Mouse (Mus musculus) 416B (cell line): ENCODE measurements around the gene Glg1.
A peak's percentile ranks its signal among the peaks of the same experiment; 100 is the strongest.
"Not testable (repeated sequence)": the region's sequence is repeated elsewhere in the genome, so short reads cannot be mapped to it uniquely, and the experiment has no call there.

ENCODE experiments used
- DNase-seq: peaks from one replicate; pipeline ENCODE4 v3.0.0; 2011; ENCODE audit warnings: low read depth

Glg1 gene

GRCm38 (mm10) chr8:111250111-111250510, 8.9 kb downstream of the Glg1 start:
- DNase-seq = no peak

GRCm38 (mm10) chr8:111248136-111248535, 10.9 kb downstream of the Glg1 start:
- DNase-seq = no peak

- not testable (repeated sequence) for DNase-seq
Observed at GRCm38 (mm10) chr8:111246864-111247263, 12.2 kb downstream of the Glg1 start.

- peak; percentile 34 for DNase-seq
Observed at GRCm38 (mm10) chr8:111246287-111246830, 12.7 kb downstream of the Glg1 start.

DNA sequence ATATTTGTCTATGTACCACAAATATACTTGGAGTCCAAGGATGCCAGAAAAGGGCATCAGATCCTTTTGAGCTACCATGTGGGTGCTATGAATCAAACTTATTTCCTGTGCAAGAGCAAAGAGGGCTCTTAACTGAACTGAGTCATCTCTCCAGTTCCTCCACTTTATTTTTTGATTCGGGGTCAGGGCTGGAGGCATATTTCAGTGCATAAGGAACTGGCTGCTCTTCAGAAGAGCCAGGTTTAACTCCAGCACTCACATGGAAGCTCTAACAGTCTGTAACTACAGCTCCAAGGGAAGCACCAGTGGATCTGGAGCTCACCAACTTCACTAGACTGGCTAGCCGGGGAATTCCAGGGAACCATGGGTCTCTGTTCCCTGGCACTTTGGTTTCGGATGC, 21.7 kb downstream of the Glg1 start:
- peak; percentile 84 for DNase-seq

DNA sequence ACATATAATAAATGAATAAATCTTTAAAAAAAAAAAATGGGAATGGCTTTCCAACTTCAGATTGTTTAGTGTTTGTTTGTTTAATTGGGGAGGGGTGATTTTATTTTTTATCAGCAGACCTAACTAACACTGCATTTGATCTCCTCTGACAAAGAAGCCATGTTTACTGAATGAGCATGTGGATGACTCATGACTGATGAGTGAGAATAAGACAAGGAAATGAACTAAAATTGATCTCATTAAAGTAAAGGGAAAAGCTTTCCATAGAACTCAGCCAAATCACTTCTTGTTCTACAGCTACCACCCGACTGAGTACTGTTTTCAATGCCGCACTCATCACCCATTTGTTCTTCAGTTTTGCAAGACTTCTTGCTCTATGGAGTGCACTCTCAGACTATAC, 25.3 kb downstream of the Glg1 start:
- DNase-seq = no peak

DNA sequence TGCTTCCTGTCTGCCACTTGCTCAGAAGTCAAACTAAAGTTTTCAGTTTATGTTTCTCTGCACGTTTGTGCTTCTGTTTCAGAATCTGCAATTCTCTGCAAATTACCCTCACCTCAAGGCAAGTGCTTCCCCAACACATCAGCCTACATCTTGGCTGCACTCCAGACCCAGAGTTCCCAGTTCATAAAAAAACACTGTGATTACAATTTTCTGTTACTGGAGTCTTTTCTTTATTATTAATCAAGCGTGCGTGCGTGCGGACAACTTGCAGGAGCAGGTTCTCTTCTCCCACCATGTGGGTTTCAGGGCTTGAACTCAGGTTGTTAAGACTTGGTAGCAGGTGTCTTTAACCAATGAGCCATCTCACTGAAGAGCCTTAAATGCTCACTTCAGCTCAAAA, 34.9 kb downstream of the Glg1 start:
- peak; percentile 42 for DNase-seq

- peak; percentile 70 for DNase-seq
Observed at GRCm38 (mm10) chr8:111218107-111218506, 40.9 kb downstream of the Glg1 start.

- DNase-seq = no peak
Observed at GRCm38 (mm10) chr8:111213406-111213805, 45.6 kb downstream of the Glg1 start.

GRCm38 (mm10) chr8:111211180-111211579, 47.8 kb downstream of the Glg1 start:
- peak; percentile 35 for DNase-seq

DNA sequence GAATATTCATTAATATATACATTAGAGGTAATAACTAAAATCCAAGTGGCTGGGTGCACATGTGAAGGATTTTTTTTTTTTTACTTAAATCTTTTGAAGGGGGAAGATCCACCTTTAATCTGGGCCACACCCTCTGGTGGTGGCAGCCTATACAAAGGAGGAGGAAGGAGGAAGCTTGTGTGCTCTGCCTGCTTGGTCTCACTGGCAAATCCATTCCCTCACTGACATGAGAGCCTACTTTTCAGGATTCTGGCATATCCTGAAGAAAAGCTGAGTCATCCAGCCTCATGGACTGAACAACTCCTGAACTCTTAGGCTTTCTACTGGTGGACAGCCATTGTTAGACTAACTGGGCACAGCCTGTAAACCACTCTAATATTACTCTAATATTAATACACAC, 49.1 kb downstream of the Glg1 start:
- DNase-seq = no peak

DNA sequence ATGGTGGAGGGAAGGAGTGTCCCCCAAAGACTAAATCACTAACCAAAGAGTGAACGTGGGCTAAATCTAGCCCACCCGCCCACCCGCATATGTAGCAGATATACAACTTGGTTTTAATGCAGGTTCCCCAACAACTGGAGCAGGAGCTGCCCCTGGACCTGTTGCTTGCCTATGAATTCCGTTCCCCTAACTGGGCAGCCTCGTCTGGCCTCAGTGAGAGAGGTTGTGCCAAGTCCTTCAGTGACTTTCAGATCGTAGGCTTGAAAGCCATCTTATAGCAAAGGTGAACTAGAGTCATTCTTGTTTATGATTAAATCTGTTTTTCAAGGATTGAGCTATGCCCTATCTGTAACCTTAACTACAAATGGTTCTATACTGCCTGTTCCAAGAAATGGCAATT, 52.7 kb downstream of the Glg1 start:
- DNase-seq = no peak

DNA sequence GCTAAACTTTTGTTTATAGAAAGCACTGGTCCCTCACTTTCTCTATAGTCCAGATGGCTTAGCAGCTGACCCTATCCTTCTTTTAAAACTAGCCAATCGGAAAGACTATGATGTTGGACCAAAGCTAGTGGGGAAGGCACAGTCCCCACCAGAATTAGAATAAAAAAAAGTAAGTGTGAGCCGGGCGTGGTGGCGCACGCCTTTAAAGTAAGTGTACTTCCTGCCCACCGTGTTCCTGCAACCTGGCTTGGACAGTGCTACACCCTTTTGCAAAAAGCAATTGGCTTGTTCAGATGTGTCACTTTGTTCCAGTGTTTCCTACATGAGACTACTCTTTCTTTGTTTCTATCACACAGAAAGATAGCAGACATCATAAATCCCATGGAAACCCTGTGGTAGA, 54.0 kb downstream of the Glg1 start:
- DNase-seq = no peak

DNA sequence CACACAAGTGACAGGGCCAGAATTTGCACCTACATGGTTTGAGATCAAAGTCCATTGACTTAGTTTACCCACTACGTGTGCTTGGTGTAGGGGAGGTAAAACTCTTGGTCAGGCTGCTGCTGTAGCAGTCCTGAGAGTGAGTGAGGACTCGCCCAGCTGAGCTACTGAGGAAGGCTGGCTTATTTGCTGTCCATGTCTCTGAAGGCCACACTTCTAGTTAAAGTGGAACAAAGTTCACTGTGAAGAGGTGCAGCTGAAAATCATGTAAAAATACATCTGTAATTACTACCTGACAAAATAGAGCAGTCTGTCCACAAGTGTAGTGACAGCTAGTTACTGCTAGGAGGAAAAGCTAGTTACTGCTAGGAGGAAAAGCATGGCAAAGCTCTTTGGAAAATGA, 55.7 kb downstream of the Glg1 start:
- no peak for DNase-seq

- no peak for DNase-seq
Observed at GRCm38 (mm10) chr8:111197966-111198365, 61.0 kb downstream of the Glg1 start.

DNA sequence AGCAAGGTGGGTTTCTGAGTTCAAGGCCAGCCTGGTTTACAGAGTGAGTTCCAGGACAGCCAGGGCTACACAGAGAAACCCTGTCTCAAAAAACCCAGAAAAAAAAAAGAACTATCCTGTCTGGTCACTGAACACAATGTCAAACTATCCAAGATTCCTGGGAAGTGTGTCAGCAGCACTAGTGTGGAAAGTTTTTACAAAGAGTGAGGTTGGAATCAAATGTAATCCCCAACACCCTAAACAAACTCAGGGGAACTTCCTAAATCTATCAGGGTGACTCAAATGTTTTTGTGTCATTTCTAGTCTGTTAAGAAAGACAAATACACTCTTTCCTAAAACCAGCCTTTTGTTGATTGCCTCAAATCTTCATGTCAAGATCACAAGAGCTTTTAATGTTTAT, 62.8 kb downstream of the Glg1 start:
- DNase-seq = no peak

GRCm38 (mm10) chr8:111188594-111189211, 70.3 kb downstream of the Glg1 start:
- no peak for DNase-seq

DNA sequence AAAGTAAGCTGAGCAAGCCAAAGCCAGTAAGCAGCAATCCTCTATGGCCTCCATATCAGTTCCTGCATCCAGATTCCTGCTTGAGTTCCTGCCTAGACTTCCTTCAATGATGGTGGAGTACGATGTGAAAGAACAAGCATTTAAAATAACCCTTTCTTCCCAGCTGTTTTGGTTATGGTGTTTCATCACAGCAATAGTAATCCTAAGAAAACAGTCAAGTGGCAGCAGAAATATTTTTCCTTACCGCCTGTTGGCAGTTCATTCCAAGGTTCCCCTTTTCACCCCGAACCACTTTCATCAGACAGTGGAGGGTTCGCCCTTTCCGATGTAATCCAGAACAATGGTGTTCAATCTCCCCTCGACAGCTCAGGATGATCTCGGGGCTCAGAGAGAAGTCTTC, 71.5 kb downstream of the Glg1 start:
- DNase-seq = no peak

DNA sequence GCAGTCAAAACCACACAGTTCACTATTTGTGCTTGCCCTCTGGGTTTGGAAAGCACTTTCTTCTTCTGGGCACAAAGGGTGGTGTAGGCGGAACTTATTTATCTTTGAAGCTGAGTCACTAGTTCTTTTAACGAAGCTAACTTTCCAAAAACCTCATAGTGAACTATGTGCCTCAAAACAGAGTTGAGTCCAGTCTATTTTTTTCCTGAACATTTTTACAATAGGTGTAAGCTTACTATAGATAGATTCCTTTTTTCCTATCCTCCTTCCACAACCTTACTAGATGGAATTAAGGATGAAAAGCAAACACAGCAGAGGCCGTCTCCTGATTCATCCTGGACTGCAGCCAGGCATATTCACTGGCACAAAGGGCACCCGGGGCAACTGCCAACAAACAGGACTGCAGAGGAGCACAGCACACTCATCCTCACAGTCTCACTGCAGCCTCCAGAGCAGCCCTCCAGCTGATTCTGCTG, 73.5 kb downstream of the Glg1 start:
- no peak for DNase-seq

- DNase-seq = no peak
Observed at GRCm38 (mm10) chr8:111171661-111172060, 87.4 kb downstream of the Glg1 start.

GRCm38 (mm10) chr8:111157617-111158016, 101.4 kb downstream of the Glg1 start:
- no peak for DNase-seq

- DNase-seq = no peak
Observed at GRCm38 (mm10) chr8:111155721-111156436, 103.1 kb downstream of the Glg1 start.

- DNase-seq = peak; percentile 83
Observed at GRCm38 (mm10) chr8:111145460-111146012, 113.5 kb downstream of the Glg1 start.
